Mouse (Mus musculus): ENCODE results near the gene Selenoo.

Selenoo gene

DNA sequence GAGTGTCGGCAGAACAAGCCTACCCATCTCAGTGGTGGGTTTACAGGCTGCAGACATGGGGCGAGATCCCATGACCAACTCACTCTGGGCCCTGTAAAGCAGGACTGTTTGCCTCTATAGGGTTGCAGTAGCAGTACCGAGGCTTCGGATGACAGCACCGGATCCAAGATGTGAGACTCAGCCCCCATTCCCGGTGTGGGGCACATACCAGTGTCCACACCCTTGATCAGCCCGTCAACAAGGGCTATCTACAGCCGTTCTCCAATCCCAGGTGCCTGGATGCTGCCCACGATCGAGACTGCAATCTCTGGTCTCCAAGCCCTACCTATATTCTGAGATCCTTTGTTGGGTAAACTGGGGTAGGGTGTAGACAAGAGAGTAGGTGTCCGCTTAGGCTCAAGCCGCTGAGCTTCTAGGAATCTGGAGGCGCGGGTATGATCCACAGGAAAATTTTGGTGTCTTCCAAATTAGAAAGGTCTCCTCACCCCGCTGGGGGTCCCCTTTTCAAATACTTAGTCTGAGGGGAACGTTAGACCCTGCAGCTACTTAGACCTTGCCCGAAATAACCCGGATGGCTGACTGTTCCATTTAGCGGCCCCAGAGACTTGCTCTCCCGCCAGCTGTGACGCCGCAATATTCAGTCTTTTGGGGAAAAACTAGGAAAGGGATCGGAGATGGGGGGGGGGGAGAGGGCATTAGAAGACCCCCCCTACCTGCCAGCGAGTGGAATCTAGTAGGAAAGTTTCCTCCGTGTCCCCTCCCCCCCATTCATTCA is 59.8 kb downstream of the Selenoo start:
- in situ Hi-C loops (cut with MboI) = no loop called here

DNA sequence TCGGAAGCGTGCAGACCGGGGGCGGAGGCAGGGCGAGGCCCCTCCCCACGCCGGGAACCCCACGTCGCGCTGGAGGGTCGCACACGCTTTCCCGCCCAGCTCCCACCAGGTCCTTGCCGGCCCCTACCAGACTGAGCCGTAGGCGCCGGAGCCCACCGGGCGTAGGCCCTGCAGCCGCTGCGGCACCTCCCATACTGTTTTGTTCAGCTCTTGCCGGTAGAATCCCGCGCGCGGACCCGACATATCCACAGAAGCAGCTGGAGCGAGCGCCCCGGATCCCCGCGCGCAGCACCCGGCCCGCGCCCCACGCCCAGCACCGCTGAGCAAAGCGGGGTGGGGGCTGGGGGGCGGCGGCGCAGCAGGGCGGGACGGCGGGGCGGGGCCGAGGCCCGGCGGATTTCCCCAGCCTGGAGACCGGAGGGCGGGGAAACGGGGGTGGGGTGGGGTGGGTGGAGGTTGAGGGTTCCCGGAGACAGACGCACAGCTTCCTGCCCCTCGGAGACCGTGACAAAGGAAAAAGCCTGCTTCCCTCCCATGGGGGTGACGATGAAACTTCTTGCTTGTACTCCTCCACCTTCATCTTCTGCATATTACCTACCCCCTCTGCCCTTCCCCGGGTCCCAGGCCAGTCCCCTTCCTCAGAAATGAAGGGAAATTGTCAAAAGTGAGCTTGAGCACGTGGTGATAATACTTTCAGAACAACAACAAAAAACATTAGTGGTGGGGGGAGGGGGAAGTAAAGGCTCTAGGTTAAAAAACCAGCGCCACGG is 60.6 kb downstream of the Selenoo start, which contains the start of gene Mapk11:
Gene Mapk11, minus strand, starts transcription at position 358 of the 770 bp plus-strand sequence.
- in situ Hi-C loops (cut with MboI) = no loop called here
